Mouse (Mus musculus) kidney, adult 8-10 months (tissue): ENCODE results near the gene Magi2.

Experiments used
- DNase-seq, 2 experiments: peaks; one replicate each; pipeline ENCODE4 v3.0.0; 2022

Gene Magi2

GRCm38 (mm10) chr5:20620596-20621511, 1394.0 kb downstream of the Magi2 start:
- peak; percentile 6 to 15 for DNase-seq

- DNase-seq, result no peak
Observed at GRCm38 (mm10) chr5:20622417-20622816, 1395.6 kb downstream of the Magi2 start.

- DNase-seq, result no peak
Observed at GRCm38 (mm10) chr5:20622837-20623573, 1396.2 kb downstream of the Magi2 start.

GRCm38 (mm10) chr5:20625117-20625516, 1398.3 kb downstream of the Magi2 start:
- no peak for DNase-seq

- DNase-seq, result no peak
Observed at GRCm38 (mm10) chr5:20628954-20629601, 1402.2 kb downstream of the Magi2 start.

- no peak for DNase-seq
Observed at GRCm38 (mm10) chr5:20634046-20634769, 1407.4 kb downstream of the Magi2 start.

- no peak for DNase-seq
Observed at GRCm38 (mm10) chr5:20634822-20635221, 1408.0 kb downstream of the Magi2 start.

GRCm38 (mm10) chr5:20637300-20637989, 1410.6 kb downstream of the Magi2 start:
- no peak for DNase-seq

- DNase-seq, result no peak
Observed at GRCm38 (mm10) chr5:20642196-20642595, 1415.4 kb downstream of the Magi2 start.

- DNase-seq, result no peak
Observed at GRCm38 (mm10) chr5:20643741-20644140, 1416.9 kb downstream of the Magi2 start.

- no peak for DNase-seq
Observed at GRCm38 (mm10) chr5:20646947-20647346, 1420.1 kb downstream of the Magi2 start.

GRCm38 (mm10) chr5:20653425-20654185, 1426.8 kb downstream of the Magi2 start:
- DNase-seq, result no peak

GRCm38 (mm10) chr5:20654766-20655472, 1428.1 kb downstream of the Magi2 start:
- no peak for DNase-seq

- DNase-seq, result no peak
Observed at GRCm38 (mm10) chr5:20657056-20657455, 1430.2 kb downstream of the Magi2 start.

- DNase-seq, result no peak
Observed at GRCm38 (mm10) chr5:20667601-20668000, 1440.8 kb downstream of the Magi2 start.

- no peak for DNase-seq
Observed at GRCm38 (mm10) chr5:20668736-20669355, 1442.0 kb downstream of the Magi2 start.

GRCm38 (mm10) chr5:20669456-20669855, 1442.6 kb downstream of the Magi2 start:
- DNase-seq, result no peak

- no peak for DNase-seq
Observed at GRCm38 (mm10) chr5:20671826-20672225, 1445.0 kb downstream of the Magi2 start.

GRCm38 (mm10) chr5:20674523-20674922, 1447.7 kb downstream of the Magi2 start:
- DNase-seq, result no peak

- no peak for DNase-seq
Observed at GRCm38 (mm10) chr5:20675163-20675665, 1448.4 kb downstream of the Magi2 start.
